Mouse (Mus musculus) heart, postnatal 0 days (tissue): ENCODE measurements around the gene Kctd7. TPM values are rescaled to one million over a fixed set of nuclear protein-coding genes. Genes with fewer than 3 reads are reported as not detected.

Experiments used
- ATAC-seq: fragments of 200-750 bp; cut with Nextera tagmentation; 2 replicates; pipeline ENCODE4 v1.8.0; 2017; ENCODE audit warnings: low read depth, moderate number of reproducible peaks, moderate library complexity; ENCODE audit not compliant: insufficient read depth
- DNase-seq: peaks from one replicate; pipeline ENCODE4 v3.0.0-alpha.2; 2016; ENCODE audit warnings: low spot score
- H3K27ac ChIP-seq: fragments of 300-500 bp; sonication (generic); 2 replicates; pipeline ENCODE4 v1.5.1; 2014; ENCODE audit warnings: low read depth, mild to moderate bottlenecking
- H3K27me3 ChIP-seq: fragments of 300-500 bp; sonication (generic); 2 replicates; pipeline ENCODE4 v1.6.1; 2014; ENCODE audit warnings: low read length, mixed read lengths; ENCODE audit not compliant: control insufficient read depth, insufficient read depth
- H3K36me3 ChIP-seq: fragments of 300-500 bp; sonication (generic); replicated peaks from 2 replicates; pipeline ENCODE4 v1.6.1; 2014; ENCODE audit warnings: low read length, mixed read lengths; ENCODE audit not compliant: control insufficient read depth, insufficient read depth
- H3K4me1 ChIP-seq: fragments of 300-500 bp; sonication (generic); 2 replicates; pipeline ENCODE4 v1.6.1; 2014; ENCODE audit warnings: antibody characterized with exemption; ENCODE audit not compliant: control insufficient read depth, insufficient read depth
- H3K4me2 ChIP-seq: fragments of 300-500 bp; sonication (generic); 2 replicates; pipeline ENCODE4 v1.6.1; 2014; ENCODE audit warnings: low read depth, mild to moderate bottlenecking, low read length, moderate library complexity
- H3K4me3 ChIP-seq: fragments of 300-500 bp; sonication (generic); 2 replicates; pipeline ENCODE4 v1.5.1; 2014; ENCODE audit warnings: low read depth, low read length
- H3K9ac ChIP-seq: fragments of 300-500 bp; sonication (generic); replicated peaks from 2 replicates; pipeline ENCODE4 v1.6.1; 2014; ENCODE audit warnings: low read depth, low read length, mixed read lengths
- H3K9me3 ChIP-seq: fragments of 300-500 bp; sonication (generic); replicated peaks from 2 replicates; pipeline ENCODE4 v1.6.1; 2016; ENCODE audit warnings: low read length; ENCODE audit not compliant: control insufficient read depth
- CTCF ChIP-seq: IDR thresholded peaks from 2 replicates; pipeline ENCODE4 v1.5.1; 2016; ENCODE audit warnings: antibody characterized with exemption, control low read depth, low read depth
- EP300 ChIP-seq: IDR thresholded peaks from 2 replicates; pipeline ENCODE4 v1.6.1; 2016; ENCODE audit warnings: antibody characterized with exemption, low read depth
- WGBS: fragments of 180-500 bp; shearing (Covaris S2); extraction: QIAGEN DNeasy Blood & Tissue Kit; methylation state at CpG from one replicate; pipeline ENCODE4 v1.1.7; 2014; 5-methylcytosine and 5-hydroxymethylcytosine counted together
- polyA plus RNA-seq: library from polyadenylated mRNA; unstranded; fragments of >200 nt; fragmentation: Nextera tagmentation; extraction: Ambion mirVana; gene quantifications from 2 replicates; pipeline ENCODE4 v1.2.1, GENCODE M21; 2015
- total RNA-seq: library from RNA; depleted of rRNA; stranded (reverse); fragments of >200 nt; gene quantifications from 2 replicates; pipeline ENCODE4 v1.2.3, GENCODE M21; 2014; ENCODE audit warnings: low replicate concordance

Kctd7 gene
- total and polyA plus RNA-seq, 2 experiments from 2014 or later: 4.2 to 4.8 TPM

DNA sequence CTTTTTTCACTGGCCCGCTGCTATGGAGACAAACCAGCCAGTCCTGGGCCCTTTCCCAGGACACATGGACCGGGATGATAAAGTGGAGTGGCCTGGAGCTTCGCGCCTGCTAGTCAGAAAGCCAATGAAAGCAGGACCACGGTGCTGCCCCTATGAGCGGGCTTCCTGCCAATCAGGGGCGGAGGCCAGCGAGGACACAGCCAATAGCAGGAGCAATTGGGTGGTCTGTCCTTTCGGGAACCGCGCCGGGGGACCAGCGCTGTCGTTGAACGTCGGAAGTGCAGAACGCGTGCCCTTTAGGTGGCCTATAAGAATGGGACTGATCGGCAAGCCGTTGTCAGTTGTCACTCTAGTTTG lies 706 bp upstream of the Kctd7 start:
- WGBS: 1% methylated on average over 20 of the region's 20 CpGs
- peak overlapping the region; percentile 45 for H3K9ac ChIP-seq
- H3K4me2 ChIP-seq: peak overlapping the region; percentile 86
- DNase-seq (peak; percentile 55), ATAC-seq (peak; percentile 40)
- peak overlapping the region; percentile 55 for H3K4me3 ChIP-seq
- no peaks in the 10 kb centered on the region; the same call in 1 of the 2 replicates for H3K27me3 ChIP-seq
- H3K27ac ChIP-seq: peak overlapping the region; percentile 64
- TF ChIP-seq CTCF (no peak), EP300 (no peak)
- H3K36me3 ChIP-seq: peaks cover 7% of the 10 kb centered on the region; the same call in 1 of the 2 replicates
- H3K4me1 ChIP-seq: no peaks in the 10 kb centered on the region; the same call in 1 of the 2 replicates
- H3K9me3 ChIP-seq: no peaks in the 10 kb centered on the region

DNA sequence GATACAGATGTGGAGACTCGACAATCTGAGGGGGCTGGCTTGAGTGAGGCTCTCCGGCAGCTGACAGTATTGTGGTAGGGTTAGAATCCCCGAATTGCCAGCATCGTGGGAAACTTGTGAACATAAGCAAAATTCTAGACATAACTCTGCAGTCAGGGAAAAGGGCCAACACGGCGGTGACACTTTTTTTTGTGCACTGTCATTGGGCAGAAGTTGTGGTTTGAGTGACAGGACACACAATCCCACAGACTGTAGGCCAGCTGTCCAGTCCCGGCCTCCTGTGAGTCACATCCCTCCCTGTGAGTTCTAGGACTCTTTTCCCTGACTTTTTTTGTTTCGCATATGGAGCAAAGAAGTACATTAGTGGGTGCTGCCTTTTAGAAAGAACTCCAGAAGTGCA lies 1.3 kb downstream of the Kctd7 start:
- no peak for ATAC-seq
- H3K27me3 ChIP-seq: no peaks in the 10 kb centered on the region; the same call in 1 of the 2 replicates
- no peak for DNase-seq
- H3K4me3 ChIP-seq: 0 out of 2 replicates have a peak overlapping the region, but pooled peaks have one; percentile 55
- H3K4me1 ChIP-seq: no peaks in the 10 kb centered on the region; the same call in 1 of the 2 replicates
- H3K27ac ChIP-seq: no peak overlapping the region
- peak overlapping the region; percentile 86; the same call in 1 of the 2 replicates for H3K4me2 ChIP-seq
- WGBS: 72% methylated on average over 8 of the region's 8 CpGs
- H3K9ac ChIP-seq: no peak overlapping the region
- peaks cover 18% of the 10 kb centered on the region for H3K36me3 ChIP-seq
- H3K9me3 ChIP-seq: no peaks in the 10 kb centered on the region
- TF ChIP-seq CTCF (no peak), EP300 (no peak)

DNA sequence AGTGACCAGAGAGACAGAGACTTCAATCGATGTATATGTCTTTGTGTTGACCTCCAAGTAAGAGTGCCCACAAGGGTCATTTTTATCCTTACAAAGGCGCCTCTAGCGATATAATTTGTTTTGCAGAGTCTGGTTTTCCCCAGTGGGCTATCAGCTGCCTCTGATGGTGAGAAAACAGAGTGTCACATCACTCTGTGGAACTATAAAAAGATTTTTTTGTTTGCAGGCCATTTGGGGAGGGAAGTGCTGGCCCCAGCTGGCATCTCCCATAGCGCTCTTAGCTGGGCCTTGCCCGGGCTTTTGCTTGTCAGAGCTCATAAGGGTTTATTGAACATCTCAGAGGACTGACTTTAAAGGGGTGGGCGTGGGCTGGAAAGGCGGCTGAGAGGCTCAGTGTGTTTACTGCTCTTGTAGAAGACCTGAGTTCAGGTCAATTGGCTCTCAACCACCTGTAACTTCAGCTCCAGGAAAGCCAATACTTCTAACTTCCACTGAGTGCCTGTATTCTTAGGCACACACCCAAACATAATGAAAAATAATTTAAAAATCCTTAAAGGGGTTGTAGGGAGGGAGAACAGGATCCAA lies 5.2 kb downstream of the Kctd7 start:
- DNase-seq (no peak), ATAC-seq (no peak)
- TF ChIP-seq CTCF (no peak), EP300 (no peak)
- Histone ChIP-seq H3K36me3 (peaks cover 42% of the 10 kb centered on the region), H3K27ac (no peak overlapping the region), H3K9ac (no peak overlapping the region), H3K27me3 (no peaks in the 10 kb centered on the region), H3K4me1 (no peaks in the 10 kb centered on the region; the same call in 1 of the 2 replicates), H3K9me3 (no peaks in the 10 kb centered on the region), H3K4me2 (no peak overlapping the region), H3K4me3 (no peak overlapping the region)
- WGBS: 72% methylated on average over 7 of the region's 7 CpGs

DNA sequence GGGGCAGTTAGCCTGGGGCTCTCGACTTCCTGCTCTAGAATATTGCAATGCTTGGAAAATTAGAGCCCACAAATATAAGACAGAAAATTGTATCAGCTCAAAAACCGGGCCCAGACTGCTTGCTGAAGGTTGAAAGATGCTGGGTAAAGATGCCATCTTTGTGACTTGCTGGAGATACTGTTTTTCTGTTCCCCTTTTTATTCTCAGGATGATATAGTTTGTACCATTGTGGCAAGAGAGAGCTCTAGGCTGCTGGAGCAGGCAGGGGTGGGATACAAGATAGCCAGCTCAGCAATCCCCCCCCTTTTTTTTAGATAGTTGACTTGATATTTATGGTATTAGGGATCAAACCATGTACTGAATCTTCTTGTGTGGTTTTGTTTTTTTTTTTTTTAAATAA lies 9.6 kb downstream of the Kctd7 start:
- Histone ChIP-seq H3K4me2 (no peak overlapping the region), H3K27me3 (no peaks in the 10 kb centered on the region), H3K9ac (no peak overlapping the region), H3K36me3 (peaks cover 33% of the 10 kb centered on the region), H3K27ac (no peak overlapping the region), H3K9me3 (no peaks in the 10 kb centered on the region), H3K4me3 (no peak overlapping the region), H3K4me1 (no peaks in the 10 kb centered on the region)
- DNase-seq (no peak), ATAC-seq (no peak)
- TF ChIP-seq CTCF: no peak
- TF ChIP-seq EP300: no peak
- 79% methylated on average over 2 of the region's 2 CpGs for WGBS

DNA sequence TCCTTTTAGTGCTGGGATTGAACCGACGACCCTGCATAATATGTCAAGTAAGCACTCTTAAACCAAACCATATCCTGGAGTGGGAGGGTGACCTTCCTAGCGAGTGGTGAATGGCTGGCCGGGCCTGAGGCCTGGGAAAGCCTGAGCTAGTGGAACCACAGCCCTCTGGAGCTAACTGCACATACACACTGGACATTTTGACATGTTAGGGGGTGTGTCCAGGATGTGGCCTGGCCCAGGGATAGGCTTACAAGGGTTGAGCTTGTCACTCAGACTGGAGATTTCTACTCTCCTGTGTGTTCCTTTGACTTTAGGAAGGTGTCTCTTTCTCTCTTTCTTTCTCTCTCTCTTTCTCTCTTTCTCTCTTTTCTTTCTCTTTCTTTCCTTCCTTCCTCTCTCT lies 13.9 kb downstream of the Kctd7 start:
- WGBS: 80% methylated on average over 4 of the region's 4 CpGs
- no peak overlapping the region for H3K4me3 ChIP-seq
- no peak overlapping the region for H3K9ac ChIP-seq
- no peaks in the 10 kb centered on the region for H3K27me3 ChIP-seq
- no peaks in the 10 kb centered on the region for H3K4me1 ChIP-seq
- 0 out of 2 replicates have a peak, but pooled peaks cover 5% of the 10 kb centered on the region for H3K36me3 ChIP-seq
- DNase-seq (no peak), ATAC-seq (no peak)
- no peak overlapping the region for H3K27ac ChIP-seq
- TF ChIP-seq CTCF (no peak), EP300 (no peak)
- no peaks in the 10 kb centered on the region for H3K9me3 ChIP-seq
- H3K4me2 ChIP-seq: no peak overlapping the region

DNA sequence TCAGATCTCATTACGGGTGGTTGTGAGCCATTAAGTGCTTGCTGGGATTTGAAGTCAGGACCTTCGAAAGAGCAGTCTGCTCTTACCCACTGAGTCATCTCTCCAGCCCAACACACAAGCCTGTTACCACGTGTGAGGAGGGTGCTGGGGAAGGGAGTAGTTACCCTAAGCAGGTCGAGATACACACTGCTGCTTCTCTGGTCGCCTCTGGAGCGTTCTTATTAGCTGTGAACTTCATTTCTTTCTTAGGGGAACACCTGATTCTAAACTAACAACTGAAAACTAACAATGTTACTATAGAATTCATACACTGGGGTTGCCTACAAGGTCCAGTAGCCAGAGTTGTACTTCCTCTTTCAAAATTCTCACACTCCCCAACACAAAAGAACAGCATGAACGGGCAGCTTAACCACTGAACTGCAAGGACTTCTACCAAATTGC lies 15.1 kb downstream of the Kctd7 start:
- ATAC-seq: no peak
- H3K9ac ChIP-seq: no peak overlapping the region
- H3K27me3 ChIP-seq: no peaks in the 10 kb centered on the region
- no peaks in the 10 kb centered on the region for H3K4me1 ChIP-seq
- H3K4me2 ChIP-seq: no peak overlapping the region
- no peak overlapping the region for H3K4me3 ChIP-seq
- no peaks in the 10 kb centered on the region for H3K9me3 ChIP-seq
- H3K27ac ChIP-seq: no peak overlapping the region
- no peaks in the 10 kb centered on the region for H3K36me3 ChIP-seq
- WGBS: 58% methylated on average over 7 of the region's 7 CpGs
- TF ChIP-seq EP300 (no peak), CTCF (no peak)
- DNase-seq: no peak
